Mouse (Mus musculus) erythroblast, embryonic 14.5 days (primary cell): ENCODE results near the gene Igsf9b.

Experiments used
- GATA1 ChIP-seq: IDR thresholded peaks from 2 replicates; pipeline ENCODE4 v1.6.1; 2012; ENCODE audit warnings: low read length, inconsistent platforms, mixed read lengths
- TAL1 ChIP-seq: IDR thresholded peaks from 3 replicates; pipeline ENCODE4 v1.6.1; 2012; ENCODE audit warnings: low read length, inconsistent platforms, mixed read lengths

DNA sequence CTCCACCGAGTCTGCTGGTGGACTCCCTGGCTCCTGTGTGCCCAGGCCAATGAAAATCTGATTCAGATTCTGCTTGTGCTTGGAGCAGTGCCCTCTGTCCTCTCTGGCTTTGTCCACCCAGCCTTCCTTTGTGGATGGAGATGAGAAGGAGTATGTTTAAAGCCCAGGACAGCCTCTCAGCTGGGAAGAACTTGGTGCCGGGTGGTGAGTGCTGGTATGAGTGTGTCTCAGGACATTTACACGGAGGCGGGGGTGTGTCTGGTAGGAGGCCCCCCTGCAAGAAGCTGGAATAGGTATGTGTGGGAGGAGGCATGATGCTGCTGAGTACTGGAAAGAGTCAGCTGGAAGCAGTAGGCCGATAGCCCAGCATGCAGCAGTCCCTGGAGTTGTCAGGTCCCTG is 3.3 kb downstream of the Igsf9b start:
- TF ChIP-seq GATA1: no peak
- no peak for TF ChIP-seq TAL1
